Mouse (Mus musculus) forebrain, embryonic 13.5 days (tissue): ENCODE data around the gene Mta1. TPM values are rescaled to one million over a fixed set of nuclear protein-coding genes. Genes with fewer than 3 reads are reported as not detected.

Source experiments
- ATAC-seq: fragments of 200-750 bp; cut with Nextera tagmentation; 2 replicates; pipeline ENCODE4 v1.8.0; 2017
- H3K27ac ChIP-seq: fragments of 300-500 bp; sonication (generic); 2 replicates; pipeline ENCODE4 v1.5.1; 2015; ENCODE audit warnings: inconsistent platforms, mild to moderate bottlenecking, moderate library complexity
- H3K27me3 ChIP-seq: fragments of 300-500 bp; sonication (generic); 2 replicates; pipeline ENCODE4 v1.6.1; 2015; ENCODE audit warnings: mild to moderate bottlenecking, inconsistent platforms
- H3K36me3 ChIP-seq: fragments of 300-500 bp; sonication (generic); 2 replicates; pipeline ENCODE4 v1.6.1; 2015; ENCODE audit warnings: mild to moderate bottlenecking, inconsistent platforms; ENCODE audit not compliant: poor library complexity, severe bottlenecking
- H3K4me1 ChIP-seq: fragments of 300-500 bp; sonication (generic); 2 replicates; pipeline ENCODE4 v1.6.1; 2015; ENCODE audit warnings: inconsistent platforms
- H3K4me2 ChIP-seq: fragments of 300-500 bp; sonication (generic); 2 replicates; pipeline ENCODE4 v1.6.1; 2015; ENCODE audit warnings: inconsistent platforms, mild to moderate bottlenecking, moderate library complexity
- H3K4me3 ChIP-seq: fragments of 300-500 bp; sonication (generic); 2 replicates; pipeline ENCODE4 v1.5.1; 2015; ENCODE audit warnings: mild to moderate bottlenecking, inconsistent platforms
- H3K9ac ChIP-seq: fragments of 300-500 bp; sonication (generic); 2 replicates; pipeline ENCODE4 v1.6.1; 2015; ENCODE audit warnings: mild to moderate bottlenecking, inconsistent platforms
- H3K9me3 ChIP-seq: fragments of 300-500 bp; sonication (generic); replicated peaks from 2 replicates; pipeline ENCODE4 v1.6.1; 2016; ENCODE audit warnings: inconsistent platforms
- WGBS: fragments of 180-500 bp; shearing (Covaris S2); methylation state at CpG from one replicate; pipeline ENCODE4 v1.1.7; 2015; 5-methylcytosine and 5-hydroxymethylcytosine counted together
- polyA plus RNA-seq: library from polyadenylated mRNA; unstranded; fragments of >200 nt; fragmentation: Nextera tagmentation; extraction: Ambion mirVana; gene quantifications from 2 replicates; pipeline ENCODE4 v1.2.1, GENCODE M21; 2015

Gene Mta1
- polyA plus RNA-seq, 1 experiment from 2014 or later = 19.5 TPM

DNA sequence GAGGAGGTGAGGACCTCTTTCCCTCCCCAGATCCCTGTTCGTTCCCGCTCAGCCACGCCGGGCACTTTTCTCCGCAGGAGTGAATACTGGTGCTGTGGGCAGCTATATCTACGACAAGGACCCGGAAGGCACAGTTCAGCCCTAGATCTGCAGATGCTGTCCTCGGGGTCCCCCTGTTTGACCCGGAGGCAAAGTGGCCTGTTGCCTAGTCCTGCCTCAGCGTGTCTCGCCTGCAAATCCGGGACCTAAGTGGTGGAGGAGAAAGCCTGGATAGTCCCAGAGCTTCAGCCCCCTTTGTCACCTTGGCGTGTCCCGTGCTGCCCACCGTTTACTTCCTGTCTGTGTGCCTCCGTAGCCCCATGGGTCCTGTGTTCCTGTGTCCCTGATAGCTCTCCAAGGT is 46.8 kb downstream of the Mta1 start:
- Histone ChIP-seq H3K4me2 (no peak overlapping the region), H3K9me3 (no peaks in the 10 kb centered on the region), H3K27ac (no peak overlapping the region), H3K27me3 (peaks cover 15% of the 10 kb centered on the region; the same call in 1 of the 2 replicates), H3K9ac (no peak overlapping the region), H3K36me3 (peaks cover 29% of the 10 kb centered on the region), H3K4me3 (no peak overlapping the region), H3K4me1 (peaks cover 52% of the 10 kb centered on the region)
- 95% methylated on average over 16 of the region's 16 CpGs for WGBS
- no peak for ATAC-seq

DNA sequence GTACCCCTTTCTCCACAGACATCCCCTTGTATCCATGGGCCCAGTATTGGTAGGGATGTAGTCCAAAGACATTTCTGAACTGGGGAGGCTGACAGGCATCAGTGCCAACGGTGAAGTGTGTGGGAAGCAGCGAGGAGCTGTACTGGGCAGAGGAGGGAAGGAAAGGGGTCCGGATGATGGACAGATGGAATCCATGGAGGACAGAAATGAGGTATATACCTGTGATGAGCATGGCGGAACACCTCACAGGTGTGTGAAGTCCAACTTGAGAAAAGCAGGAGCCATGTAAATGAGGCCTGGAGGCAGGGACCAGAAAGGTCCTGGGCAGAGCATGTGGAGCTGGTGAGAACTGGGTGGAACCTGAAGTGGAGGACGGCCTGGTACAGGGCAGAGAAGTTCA is 47.5 kb downstream of the Mta1 start:
- WGBS = 89% methylated on average over 5 of the region's 5 CpGs

DNA sequence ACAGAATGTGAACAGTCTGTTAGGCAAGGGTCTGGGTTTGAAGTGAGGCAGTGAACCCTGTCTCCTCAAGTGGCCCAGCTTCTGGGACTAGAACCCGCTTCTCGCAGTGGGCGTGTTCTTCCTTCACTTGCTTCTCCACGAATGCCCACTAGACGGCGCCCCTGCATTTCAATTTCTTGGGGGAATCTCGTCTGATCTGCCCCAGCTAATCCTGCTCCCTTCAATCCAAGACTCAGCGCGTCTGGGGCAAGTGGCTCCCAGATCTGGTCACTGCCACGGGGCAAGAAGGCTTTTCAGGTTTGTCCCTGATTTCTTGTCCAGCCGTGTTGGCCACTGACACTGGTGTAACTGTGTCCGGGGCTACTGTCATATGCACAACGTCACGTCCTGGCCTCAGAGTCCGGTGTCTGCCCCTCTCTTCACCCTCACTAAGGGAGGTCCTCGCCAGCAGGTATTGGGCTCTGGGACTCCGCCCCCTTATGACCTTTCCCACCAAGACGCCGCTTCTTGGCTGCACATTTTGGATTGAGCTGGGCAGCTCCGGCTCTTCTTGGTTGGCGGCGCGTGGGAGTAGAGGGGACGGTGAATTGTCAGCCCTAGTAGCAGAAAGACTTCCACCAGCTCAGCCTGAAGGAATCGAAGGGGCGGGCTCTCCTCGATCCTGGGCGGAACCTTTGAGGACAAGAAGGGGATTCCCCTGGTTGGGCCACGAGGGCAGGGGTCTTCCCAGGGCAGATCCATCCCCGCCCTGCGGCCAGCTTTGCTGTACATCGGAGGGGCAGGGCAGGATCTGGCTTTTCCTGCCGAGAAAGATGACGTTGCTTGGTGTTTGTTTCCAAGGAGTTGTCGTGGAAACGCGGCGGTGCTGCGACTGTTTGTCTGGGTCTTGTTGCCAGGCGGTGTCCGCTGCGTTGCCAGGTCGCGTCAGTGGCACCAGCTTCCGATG is 48.3 kb downstream of the Mta1 start, which contains the start of gene Crip1:
Gene Crip1 (plus strand): TSS at position 205 of the 946 bp plus-strand sequence.
- Histone ChIP-seq H3K36me3 (peaks cover 29% of the 10 kb centered on the region), H3K27ac (no peak within 1 kb of the TSS), H3K9ac (no peak within 1 kb of the TSS; the same call in 1 of the 2 replicates), H3K4me3 (no peak within 1 kb of the TSS; the same call in 1 of the 2 replicates), H3K4me1 (peaks cover 46% of the 10 kb centered on the region), H3K4me2 (peak within 1 kb of the TSS; percentile 35), H3K27me3 (peaks cover 26% of the 10 kb centered on the region), H3K9me3 (no peaks in the 10 kb centered on the region)
- 8% methylated on average over 45 of the region's 45 CpGs for WGBS
- peak; percentile 14; the same call in 1 of the 2 replicates for ATAC-seq

More for the DNA sequence above, 47.5 kb downstream of the Mta1 start:
- no peak overlapping the region for H3K4me2 ChIP-seq
- no peaks in the 10 kb centered on the region for H3K9me3 ChIP-seq
- H3K36me3 ChIP-seq = peaks cover 29% of the 10 kb centered on the region
- H3K4me3 ChIP-seq = no peak overlapping the region
- ATAC-seq = no peak
- peaks cover 18% of the 10 kb centered on the region for H3K27me3 ChIP-seq
- no peak overlapping the region; the same call in 1 of the 2 replicates for H3K9ac ChIP-seq
- H3K27ac ChIP-seq = no peak overlapping the region
- peaks cover 52% of the 10 kb centered on the region for H3K4me1 ChIP-seq

DNA sequence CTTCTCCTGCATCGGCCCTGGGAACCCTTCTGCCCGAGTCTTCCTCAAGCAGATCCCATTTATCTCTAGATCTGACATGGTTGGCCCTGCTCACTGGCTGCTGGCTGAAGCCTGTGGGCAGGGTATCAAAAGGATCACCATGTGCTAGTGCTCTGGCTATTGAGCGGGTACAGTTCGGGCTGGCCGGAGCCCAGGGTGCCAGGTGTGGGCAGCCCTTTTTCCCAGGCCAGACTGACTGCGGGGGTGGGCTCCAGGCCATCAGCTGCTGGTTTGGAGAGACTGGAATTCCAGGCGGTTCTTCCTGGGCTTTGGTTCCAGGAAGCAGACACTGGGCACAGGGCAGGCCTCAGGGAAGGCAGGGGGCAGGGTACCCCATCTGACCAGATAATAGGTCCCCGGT is 49.4 kb downstream of the Mta1 start:
- Histone ChIP-seq H3K4me1 (peaks cover 43% of the 10 kb centered on the region), H3K9me3 (no peaks in the 10 kb centered on the region), H3K27me3 (peaks cover 37% of the 10 kb centered on the region), H3K4me3 (no peak overlapping the region), H3K27ac (no peak overlapping the region), H3K36me3 (peaks cover 29% of the 10 kb centered on the region), H3K4me2 (no peak overlapping the region), H3K9ac (no peak overlapping the region)
- no peak for ATAC-seq
- WGBS = 90% methylated on average over 8 of the region's 8 CpGs

DNA sequence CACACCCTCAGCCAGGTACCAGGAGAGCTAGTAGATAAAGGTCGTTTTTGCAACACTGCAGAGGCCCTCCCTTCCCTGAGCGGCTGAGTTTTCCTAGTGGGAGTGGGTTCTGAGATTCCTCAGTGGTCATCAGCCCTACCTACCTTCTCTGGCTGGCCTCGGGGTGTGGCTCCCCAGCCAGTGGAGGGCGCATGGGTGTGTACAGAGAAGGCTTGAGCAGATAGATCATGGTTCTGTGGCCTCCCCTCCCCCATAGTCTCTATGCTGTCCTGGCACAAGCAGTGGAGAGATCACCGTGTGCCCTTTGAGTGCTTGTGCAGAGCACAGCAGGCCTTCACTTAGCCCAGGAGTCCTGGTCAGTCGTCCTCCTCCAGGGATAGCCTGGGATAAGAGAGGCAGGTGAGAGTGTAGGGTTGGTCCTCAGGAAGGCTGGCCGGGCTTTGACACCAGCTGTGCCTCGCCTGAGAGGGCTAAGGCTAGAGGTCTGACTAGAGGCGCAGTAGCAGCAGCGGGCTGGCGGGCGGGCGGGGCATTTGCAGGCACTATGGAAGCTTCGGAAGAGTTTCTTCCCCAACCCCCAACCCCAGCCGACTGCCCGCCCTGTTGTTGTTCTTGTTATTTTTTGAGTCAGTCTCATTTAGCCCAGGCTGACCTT is 50.4 kb downstream of the Mta1 start:
- Histone ChIP-seq H3K4me3 (no peak overlapping the region), H3K4me1 (peaks cover 32% of the 10 kb centered on the region), H3K4me2 (no peak overlapping the region), H3K9me3 (no peaks in the 10 kb centered on the region), H3K27me3 (peaks cover 47% of the 10 kb centered on the region), H3K9ac (no peak overlapping the region), H3K36me3 (peaks cover 25% of the 10 kb centered on the region), H3K27ac (no peak overlapping the region)
- 38% methylated on average over 16 of the region's 16 CpGs for WGBS
- ATAC-seq = no peak

DNA sequence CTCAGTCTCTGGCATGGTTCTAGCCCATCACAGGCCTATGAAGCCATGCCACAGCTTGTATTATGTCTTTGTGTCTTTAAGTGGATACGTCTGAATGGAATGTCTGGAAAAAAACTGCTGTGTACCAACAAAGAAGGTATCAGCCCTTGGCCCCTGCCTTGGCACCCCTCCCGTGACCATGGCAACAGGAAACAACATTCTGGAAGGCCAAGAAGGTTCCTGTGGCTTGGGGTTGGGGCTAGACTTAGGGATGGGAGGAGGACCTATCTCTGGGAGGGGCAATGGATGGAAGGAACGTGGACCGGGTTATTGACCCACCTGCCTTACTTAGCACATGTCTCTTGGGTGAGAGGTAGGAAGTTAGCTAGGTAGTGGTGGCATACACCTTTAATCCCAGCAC is 51.3 kb downstream of the Mta1 start:
- 58% methylated on average over 4 of the region's 4 CpGs for WGBS
- Histone ChIP-seq H3K27ac (no peak overlapping the region), H3K4me2 (no peak overlapping the region), H3K9ac (no peak overlapping the region), H3K36me3 (peaks cover 17% of the 10 kb centered on the region), H3K4me1 (peaks cover 31% of the 10 kb centered on the region), H3K27me3 (peaks cover 47% of the 10 kb centered on the region), H3K4me3 (no peak overlapping the region), H3K9me3 (no peaks in the 10 kb centered on the region)
- no peak for ATAC-seq

DNA sequence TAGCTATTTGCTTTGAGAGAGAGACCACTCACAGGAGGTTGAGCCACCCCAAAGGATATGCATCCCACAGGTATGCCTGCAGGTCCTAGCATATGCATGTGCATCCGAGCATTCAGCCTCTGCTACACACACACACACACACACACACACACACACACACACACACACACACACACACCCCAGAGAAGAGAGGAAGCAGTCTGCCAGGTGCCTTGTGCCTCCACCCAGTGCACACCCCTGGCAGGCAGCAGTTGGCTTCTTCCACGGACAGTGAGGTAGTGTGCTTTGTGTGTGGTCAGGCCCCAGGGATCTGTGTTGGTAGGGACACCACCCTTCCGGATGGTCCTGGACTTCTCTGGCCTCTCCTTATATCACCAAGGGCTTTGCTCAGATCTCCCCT is 51.8 kb downstream of the Mta1 start:
- Histone ChIP-seq H3K9me3 (no peaks in the 10 kb centered on the region), H3K4me1 (peaks cover 33% of the 10 kb centered on the region), H3K27ac (no peak overlapping the region), H3K36me3 (peaks cover 11% of the 10 kb centered on the region), H3K4me3 (no peak overlapping the region), H3K9ac (no peak overlapping the region), H3K4me2 (no peak overlapping the region), H3K27me3 (peaks cover 50% of the 10 kb centered on the region)
- ATAC-seq = no peak
- 77% methylated on average over 3 of the region's 3 CpGs for WGBS

DNA sequence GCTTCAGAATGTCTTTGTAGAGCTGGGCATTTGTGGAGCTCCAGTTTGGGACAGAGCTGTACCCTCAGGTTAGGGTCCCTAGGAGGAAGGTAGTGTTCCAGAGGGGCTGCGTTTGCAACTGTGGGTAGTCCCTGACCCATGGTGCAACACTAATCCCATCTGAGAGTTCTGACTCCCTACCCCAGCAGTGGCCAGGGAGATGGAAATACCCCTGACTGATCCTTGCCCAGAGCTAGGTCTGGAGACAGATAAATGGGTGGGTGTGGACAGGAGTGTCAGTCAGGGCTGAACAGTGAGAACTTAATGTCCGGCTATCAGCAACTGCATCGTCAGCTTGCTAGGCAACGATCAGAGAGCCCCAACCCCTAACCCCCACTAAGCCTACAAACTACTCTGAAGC is 52.5 kb downstream of the Mta1 start:
- H3K27me3 ChIP-seq = peaks cover 53% of the 10 kb centered on the region
- H3K27ac ChIP-seq = no peak overlapping the region
- H3K4me1 ChIP-seq = peaks cover 40% of the 10 kb centered on the region

DNA sequence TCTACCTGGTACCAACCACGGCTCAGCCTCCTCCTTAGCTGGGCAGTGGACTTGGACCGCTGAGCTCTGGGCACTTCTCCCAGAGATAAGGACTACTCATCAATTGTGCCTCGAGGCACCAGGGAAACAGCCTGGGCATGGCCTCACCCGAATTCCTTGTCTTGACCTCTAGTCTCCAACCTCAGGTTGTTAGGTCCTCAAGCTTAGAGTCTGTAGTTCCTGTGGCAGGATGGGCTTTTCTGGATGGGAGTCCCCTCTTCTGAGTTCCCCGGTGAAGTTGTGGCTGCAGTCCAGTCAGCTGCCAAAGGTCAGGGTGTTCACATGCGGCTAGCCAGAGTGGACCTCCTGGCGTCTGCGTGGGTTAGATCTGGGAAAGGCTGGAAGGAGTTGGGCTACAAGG is 53.0 kb downstream of the Mta1 start:
- peaks cover 53% of the 10 kb centered on the region for H3K27me3 ChIP-seq
- no peak for ATAC-seq
- 79% methylated on average over 8 of the region's 8 CpGs for WGBS
- H3K9me3 ChIP-seq = no peaks in the 10 kb centered on the region
- no peak overlapping the region for H3K27ac ChIP-seq
- peaks cover 41% of the 10 kb centered on the region for H3K4me1 ChIP-seq
- no peak overlapping the region for H3K4me3 ChIP-seq
- H3K4me2 ChIP-seq = peak overlapping the region; percentile 72; the same call in 1 of the 2 replicates
- no peak overlapping the region for H3K9ac ChIP-seq
- no peaks in the 10 kb centered on the region; the same call in 1 of the 2 replicates for H3K36me3 ChIP-seq

More for the DNA sequence above, 52.5 kb downstream of the Mta1 start:
- ATAC-seq = no peak
- Histone ChIP-seq H3K4me2 (no peak overlapping the region), H3K9me3 (no peaks in the 10 kb centered on the region), H3K9ac (no peak overlapping the region), H3K4me3 (no peak overlapping the region), H3K36me3 (peaks cover 4% of the 10 kb centered on the region)
- WGBS = 89% methylated on average over 4 of the region's 4 CpGs

DNA sequence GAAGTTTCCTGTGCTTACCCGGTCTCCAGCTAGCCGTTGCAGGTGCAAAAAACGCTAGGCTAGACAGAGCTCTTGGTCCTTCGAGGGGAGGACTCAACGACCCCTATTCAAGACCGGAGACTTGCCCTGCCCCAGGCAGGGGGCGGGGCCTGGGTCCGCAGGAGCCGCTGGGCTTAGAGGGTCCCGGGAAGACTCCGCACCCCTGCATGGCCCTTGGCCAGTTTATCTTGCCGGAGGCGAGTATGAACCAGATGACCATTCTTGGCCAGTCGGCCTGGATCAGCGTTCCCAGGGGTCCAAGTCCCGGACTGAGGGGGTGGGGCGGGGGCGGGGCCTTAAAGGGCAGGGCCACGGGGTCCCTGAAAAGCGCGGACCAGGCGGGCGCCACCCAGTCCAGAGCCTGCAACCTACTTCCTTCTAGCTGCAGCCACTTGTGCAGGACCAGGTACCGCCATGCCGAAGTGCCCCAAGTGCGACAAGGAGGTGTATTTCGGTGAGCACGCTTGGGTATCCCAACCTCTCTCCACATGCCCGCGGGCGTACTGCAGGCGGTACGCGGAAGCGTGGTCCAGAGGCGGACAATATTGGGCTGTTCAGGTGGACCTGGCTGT is 53.7 kb downstream of the Mta1 start:
- no peaks in the 10 kb centered on the region for H3K36me3 ChIP-seq
- ATAC-seq = no peak
- no peaks in the 10 kb centered on the region for H3K9me3 ChIP-seq
- H3K9ac ChIP-seq = peak overlapping the region; percentile 55
- peaks cover 48% of the 10 kb centered on the region for H3K27me3 ChIP-seq
- H3K4me3 ChIP-seq = peak overlapping the region; percentile 45
- H3K4me1 ChIP-seq = peaks cover 38% of the 10 kb centered on the region
- WGBS = 1% methylated on average over 35 of the region's 36 CpGs
- no peak overlapping the region for H3K27ac ChIP-seq
- H3K4me2 ChIP-seq = peak overlapping the region; percentile 72

DNA sequence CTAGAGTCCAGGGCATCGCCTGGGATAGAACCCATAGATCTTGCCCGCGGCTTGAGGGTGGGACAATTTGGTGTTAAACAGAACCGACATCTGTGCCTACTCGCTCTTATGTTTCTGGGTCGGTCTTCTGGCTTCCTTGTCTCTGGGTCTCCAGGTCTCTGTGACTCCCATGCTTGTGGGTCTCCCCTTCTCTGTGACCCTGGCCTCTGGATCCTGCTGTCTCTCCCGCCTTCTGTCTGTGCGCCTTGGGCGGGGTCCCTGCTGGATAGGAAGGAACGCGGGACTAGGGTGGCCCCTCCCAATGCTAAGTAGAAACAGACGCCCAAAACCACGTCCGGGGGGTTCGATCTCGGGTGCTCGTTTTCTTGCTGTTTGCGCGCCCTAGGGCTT is 54.2 kb downstream of the Mta1 start:
- Histone ChIP-seq H3K4me2 (peak overlapping the region; percentile 72), H3K9ac (peak overlapping the region; percentile 55), H3K27me3 (peaks cover 48% of the 10 kb centered on the region), H3K36me3 (no peaks in the 10 kb centered on the region), H3K9me3 (no peaks in the 10 kb centered on the region), H3K27ac (no peak overlapping the region), H3K4me3 (peak overlapping the region; percentile 45), H3K4me1 (peaks cover 41% of the 10 kb centered on the region)
- no peak for ATAC-seq
- 25% methylated on average over 19 of the region's 19 CpGs for WGBS
